Mouse (Mus musculus): ENCODE data around the gene Sema4d. TPM values are rescaled to one million over a fixed set of nuclear protein-coding genes. Genes with fewer than 3 reads are reported as not detected.
A peak's percentile ranks its signal among the peaks of the same experiment; 100 is the strongest.

Sema4d gene
- polyA plus RNA-seq, 2 experiments from 2014 or later, result 122 to 152 TPM

- ATAC-seq, result peak; percentile 89
Observed at GRCm38 (mm10) chr13:51813621-51814615, 20.4 kb upstream of the Sema4d start.

- ATAC-seq, result no peak
Observed at GRCm38 (mm10) chr13:51808141-51808540, 14.6 kb upstream of the Sema4d start.

GRCm38 (mm10) chr13:51806220-51806619, 12.7 kb upstream of the Sema4d start:
- no peak for ATAC-seq

- no peak for ATAC-seq
Observed at GRCm38 (mm10) chr13:51805634-51806033, 12.1 kb upstream of the Sema4d start.

- peak; percentile 78 for ATAC-seq
Observed at GRCm38 (mm10) chr13:51800921-51801320, 7.4 kb upstream of the Sema4d start.

- peak; percentile 58 for ATAC-seq
Observed at GRCm38 (mm10) chr13:51799735-51800522, 6.4 kb upstream of the Sema4d start.

GRCm38 (mm10) chr13:51797899-51798746, 4.6 kb upstream of the Sema4d start:
- peak; percentile 59 for ATAC-seq

GRCm38 (mm10) chr13:51793948-51794347, 401 bp upstream of the Sema4d start:
- no peak for ATAC-seq

- ATAC-seq, result peak; percentile 79
Observed at GRCm38 (mm10) chr13:51792729-51793424, 670 bp downstream of the Sema4d start.

- peak; percentile 7 for ATAC-seq
Observed at GRCm38 (mm10) chr13:51792135-51792573, 1.4 kb downstream of the Sema4d start.

- ATAC-seq, result no peak
Observed at GRCm38 (mm10) chr13:51791604-51792003, 1.9 kb downstream of the Sema4d start.

- no peak for ATAC-seq
Observed at GRCm38 (mm10) chr13:51790793-51791192, 2.8 kb downstream of the Sema4d start.

- ATAC-seq, result no peak
Observed at GRCm38 (mm10) chr13:51787858-51788257, 5.7 kb downstream of the Sema4d start.

- no peak for ATAC-seq
Observed at GRCm38 (mm10) chr13:51786616-51787015, 6.9 kb downstream of the Sema4d start.

GRCm38 (mm10) chr13:51784476-51784875, 9.1 kb downstream of the Sema4d start:
- peak; percentile 21 for ATAC-seq

GRCm38 (mm10) chr13:51783857-51784256, 9.7 kb downstream of the Sema4d start:
- no peak for ATAC-seq

- peak; percentile 47 for ATAC-seq
Observed at GRCm38 (mm10) chr13:51780509-51781155, 12.9 kb downstream of the Sema4d start.

- no peak for ATAC-seq
Observed at GRCm38 (mm10) chr13:51778983-51779962, 14.3 kb downstream of the Sema4d start.

- no peak for ATAC-seq
Observed at GRCm38 (mm10) chr13:51778351-51778982, 15.1 kb downstream of the Sema4d start.
